Mouse (Mus musculus) limb, embryonic 12.5 days (tissue): ENCODE data around the gene Pdlim1. TPM values are rescaled to one million over a fixed set of nuclear protein-coding genes. Genes with fewer than 3 reads are reported as not detected.

Source experiments
- ATAC-seq: fragments of 200-750 bp; cut with Nextera tagmentation; 2 replicates; pipeline ENCODE4 v1.8.0; 2017; ENCODE audit warnings: low read depth, moderate TSS enrichment; ENCODE audit not compliant: insufficient number of reproducible peaks, insufficient read depth, low FRiP score, low TSS enrichment
- H3K27ac ChIP-seq: fragments of 300-500 bp; sonication (generic); 2 replicates; pipeline ENCODE4 v1.5.1; 2016; ENCODE audit warnings: mild to moderate bottlenecking, moderate library complexity
- H3K27me3 ChIP-seq: fragments of 300-500 bp; sonication (generic); 2 replicates; pipeline ENCODE4 v1.6.1; 2016; ENCODE audit warnings: mild to moderate bottlenecking, moderate library complexity
- H3K36me3 ChIP-seq: fragments of 300-500 bp; sonication (generic); 2 replicates; pipeline ENCODE4 v1.6.1; 2016; ENCODE audit warnings: mild to moderate bottlenecking, moderate library complexity
- H3K4me1 ChIP-seq: fragments of 300-500 bp; sonication (generic); replicated peaks from 2 replicates; pipeline ENCODE4 v1.6.1; 2016
- H3K4me2 ChIP-seq: fragments of 300-500 bp; sonication (generic); 2 replicates; pipeline ENCODE4 v1.6.1; 2016; ENCODE audit warnings: mild to moderate bottlenecking, moderate library complexity
- H3K4me3 ChIP-seq: fragments of 300-500 bp; sonication (generic); replicated peaks from 2 replicates; pipeline ENCODE4 v1.5.1; 2016; ENCODE audit warnings: mild to moderate bottlenecking
- H3K9ac ChIP-seq: fragments of 300-500 bp; sonication (generic); replicated peaks from 2 replicates; pipeline ENCODE4 v1.6.1; 2016; ENCODE audit warnings: mild to moderate bottlenecking, moderate library complexity
- H3K9me3 ChIP-seq: fragments of 300-500 bp; sonication (generic); 2 replicates; pipeline ENCODE4 v1.6.1; 2016; ENCODE audit warnings: mild to moderate bottlenecking, moderate library complexity
- WGBS: fragments of 180-500 bp; shearing (Covaris S2); methylation state at CpG from one replicate; pipeline ENCODE4 v1.1.7; 2016; 5-methylcytosine and 5-hydroxymethylcytosine counted together
- polyA plus RNA-seq: library from polyadenylated mRNA; unstranded; fragments of >200 nt; fragmentation: Nextera tagmentation; extraction: Ambion mirVana; gene quantifications from 2 replicates; pipeline ENCODE4 v1.2.1, GENCODE M21; 2016

The Pdlim1 gene
- polyA plus RNA-seq, 1 experiment from 2014 or later = 89.9 TPM

DNA sequence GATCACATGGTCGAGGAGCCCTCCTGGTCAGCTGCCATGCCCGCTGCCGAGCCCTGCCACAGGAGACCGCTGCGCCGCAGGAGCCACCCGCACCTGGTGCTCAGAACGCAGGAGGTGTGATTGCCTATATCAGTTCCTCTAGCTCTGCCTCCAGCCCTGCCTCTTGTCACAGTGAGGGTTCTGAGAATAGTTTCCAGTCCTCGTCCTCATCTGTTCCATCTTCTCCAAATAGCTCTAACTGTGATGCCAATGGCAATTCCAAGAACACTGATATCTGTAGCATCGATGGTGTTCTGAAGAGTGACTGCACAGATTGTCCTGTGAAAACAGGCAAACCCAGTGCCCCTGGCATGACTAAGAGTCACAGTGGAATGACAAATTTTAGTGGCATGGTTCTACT is 81.0 kb downstream of the Pdlim1 start:
- Histone ChIP-seq H3K9me3 (no peaks in the 10 kb centered on the region), H3K4me2 (no peak overlapping the region), H3K9ac (no peak overlapping the region), H3K27ac (no peak overlapping the region), H3K36me3 (no peaks in the 10 kb centered on the region), H3K27me3 (no peaks in the 10 kb centered on the region), H3K4me1 (no peaks in the 10 kb centered on the region), H3K4me3 (no peak overlapping the region)
- 93% methylated on average over 10 of the region's 10 CpGs for WGBS
- ATAC-seq = no peak

DNA sequence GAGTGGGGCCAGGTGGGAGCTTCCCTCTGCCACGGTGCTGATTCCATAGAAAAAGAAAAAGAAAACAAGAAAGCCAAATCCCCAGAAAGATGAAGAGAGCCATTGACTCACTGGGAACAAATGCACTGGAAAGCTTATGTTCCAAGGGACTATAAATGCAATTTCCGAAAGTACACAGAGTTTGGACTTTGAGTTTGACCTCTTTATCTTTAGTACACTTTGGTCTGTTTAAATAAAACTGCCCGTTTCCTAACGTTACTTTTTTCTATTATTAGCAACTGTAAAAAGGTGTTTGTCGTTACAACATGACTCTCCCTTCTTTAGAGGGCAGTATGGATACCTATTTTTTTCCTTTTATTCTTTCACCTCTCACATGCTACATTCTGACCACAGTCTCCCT is 84.5 kb downstream of the Pdlim1 start, which contains the start of gene Cyp2c70:
Gene Cyp2c70 (minus strand): TSS at position 174 of the 400 bp plus-strand sequence.
- WGBS = 77% methylated on average over 5 of the region's 5 CpGs
- no peak within 1 kb of the TSS for H3K4me3 ChIP-seq
- H3K9me3 ChIP-seq = no peaks in the 10 kb centered on the region
- H3K27me3 ChIP-seq = no peaks in the 10 kb centered on the region
- no peak for ATAC-seq
- H3K36me3 ChIP-seq = no peaks in the 10 kb centered on the region
- no peak within 1 kb of the TSS for H3K27ac ChIP-seq
- no peak within 1 kb of the TSS for H3K9ac ChIP-seq
- no peaks in the 10 kb centered on the region for H3K4me1 ChIP-seq
- H3K4me2 ChIP-seq = no peak within 1 kb of the TSS

DNA sequence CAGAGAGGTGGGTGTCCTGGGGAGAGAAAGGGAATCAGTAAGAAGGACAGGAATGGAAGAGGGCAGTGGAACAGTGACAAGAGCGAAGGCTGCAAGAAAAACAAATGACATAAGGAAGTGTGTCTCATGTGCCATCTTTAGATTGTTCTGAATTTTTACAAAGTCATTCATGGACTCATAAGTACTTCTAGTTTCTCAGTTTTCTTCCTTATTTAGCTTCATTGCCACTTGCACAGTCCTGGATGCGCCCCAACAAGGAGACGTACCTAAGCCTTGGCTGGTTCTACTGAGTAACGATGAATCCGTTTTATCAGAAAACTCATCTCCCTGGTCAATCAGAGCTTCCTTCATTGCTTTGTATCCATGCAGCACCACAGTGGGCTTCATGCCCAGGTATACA is 88.0 kb downstream of the Pdlim1 start:
- H3K36me3 ChIP-seq = no peaks in the 10 kb centered on the region
- no peaks in the 10 kb centered on the region for H3K4me1 ChIP-seq
- H3K27ac ChIP-seq = no peak overlapping the region
- H3K9me3 ChIP-seq = no peaks in the 10 kb centered on the region
- no peak overlapping the region for H3K4me3 ChIP-seq
- no peak overlapping the region for H3K9ac ChIP-seq
- H3K4me2 ChIP-seq = no peak overlapping the region
- H3K27me3 ChIP-seq = no peaks in the 10 kb centered on the region
- 91% methylated on average over 5 of the region's 5 CpGs for WGBS
- ATAC-seq = no peak

DNA sequence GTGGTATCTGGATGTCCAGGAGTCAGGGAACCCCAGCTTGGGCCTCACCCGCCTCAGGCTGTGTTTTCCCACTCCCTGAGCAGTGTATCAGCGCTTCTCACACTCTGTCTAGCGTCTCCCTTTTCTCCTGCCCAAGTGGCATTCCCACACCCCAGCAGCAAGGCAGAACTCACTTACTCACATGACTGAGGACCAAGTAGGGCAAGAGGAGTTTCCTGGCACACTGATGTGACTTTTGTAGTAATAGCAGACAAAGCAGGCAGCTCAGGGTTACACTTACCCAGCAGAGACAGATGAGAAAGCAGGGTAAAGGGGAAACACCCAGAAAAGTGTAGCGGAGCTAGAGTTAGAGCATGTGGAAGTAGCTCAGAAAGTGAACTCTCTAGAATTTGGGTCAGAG is 93.3 kb downstream of the Pdlim1 start:
- ATAC-seq = no peak
- Histone ChIP-seq H3K9ac (no peak overlapping the region), H3K36me3 (no peaks in the 10 kb centered on the region), H3K9me3 (no peaks in the 10 kb centered on the region), H3K4me1 (no peaks in the 10 kb centered on the region), H3K4me3 (no peak overlapping the region), H3K4me2 (no peak overlapping the region), H3K27me3 (no peaks in the 10 kb centered on the region), H3K27ac (no peak overlapping the region)
- WGBS = 81% methylated on average over 4 of the region's 4 CpGs

Other genes starting within 250 kb of the Pdlim1 start
- not detected in 2 replicates for gene Cyp2c54, start 198.0 kb downstream of the Pdlim1 start, polyA plus RNA-seq
- gene Cyp2c50, start 182.2 kb downstream of the Pdlim1 start, polyA plus RNA-seq = not detected in 2 replicates
- not detected in 2 replicates for gene Cyp2c70, start 84.5 kb downstream of the Pdlim1 start, polyA plus RNA-seq
- gene Sorbs1, start 241.9 kb upstream of the Pdlim1 start, polyA plus RNA-seq = 37.3 and 39.0 TPM in 2 replicates